Comparison of ENCODE assay signal across 15 mouse cellular contexts in the genomic region with DNA sequence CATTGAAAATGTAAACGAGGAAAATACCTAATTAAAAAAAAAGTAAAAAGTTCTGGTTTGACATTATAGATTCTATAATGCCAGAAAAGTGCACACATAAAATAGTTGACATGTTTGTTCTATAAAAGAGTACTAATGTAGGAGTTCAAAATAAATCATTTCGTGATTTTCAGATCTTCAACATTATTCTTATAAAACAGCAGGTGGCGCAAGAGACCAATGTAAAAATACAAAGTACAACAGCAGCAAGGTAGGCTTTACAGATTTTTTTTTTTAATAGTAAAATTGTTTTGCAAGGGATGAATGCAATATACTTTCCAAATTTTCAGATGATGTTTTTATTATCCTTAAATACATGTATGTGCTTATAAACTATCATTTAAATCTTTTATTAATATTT.
DNase-seq lines count a peak whose midpoint lies in the region; ATAC-seq and TF ChIP-seq lines count a peak whose summit lies in the region.
"Had no signal": no experiment of that assay in that cellular context is flagged by ENCODE, and none has a peak within 500 bp of the region (broad histone marks: within the 10 kb centered on the region; RNA-seq: fewer than 3 reads in every experiment).

No protein-coding gene starts in this region.

- H3K79me2 ChIP-seq in MEL (ENCODE audit: control insufficient read depth, insufficient read depth, low read length, poor library complexity) = no peaks in the 10 kb centered on the region

- TF ChIP-seq EP300 in MEL (IDR thresholded peaks at IDR 0.05; ENCODE audit: low read depth in 1 of 2, low read length in 2 of 2) = no peak

- TF ChIP-seq POLR2A in MEL (IDR thresholded peaks at IDR 0.05; ENCODE audit: control insufficient read depth in 1 of 2, insufficient read depth in 1 of 2, low read depth in 1 of 2, low read length in 2 of 2, poor library complexity in 1 of 2) = no peak

- H3K4me3 ChIP-seq in intestine, postnatal 0 days (ENCODE audit: low read depth, low read length) = no peak overlapping the region
- H3K4me3 ChIP-seq in intestine, embryonic 15.5 days (replicated peaks) = no peak overlapping the region
- no peak overlapping the region for H3K4me3 ChIP-seq in MEL (ENCODE audit: control insufficient read depth in 1 of 2, insufficient read depth in 1 of 2, low read depth in 2 of 2, low read length in 2 of 2)
- H3K4me3 ChIP-seq: forebrain, embryonic 13.5 days; heart, embryonic 13.5 days; limb, embryonic 10.5 days; neural tube, embryonic 12.5 days had no signal

- no peaks in the 10 kb centered on the region for H3K36me3 ChIP-seq in intestine, postnatal 0 days (ENCODE audit: control insufficient read depth, insufficient read depth)
- H3K36me3 ChIP-seq in intestine, embryonic 15.5 days = no peaks in the 10 kb centered on the region
- no peaks in the 10 kb centered on the region for H3K36me3 ChIP-seq in MEL (ENCODE audit: control insufficient read depth in 1 of 2, insufficient read depth in 2 of 2, low read length in 2 of 2)
- H3K36me3 ChIP-seq: heart, embryonic 13.5 days; limb, embryonic 10.5 days; neural tube, embryonic 12.5 days had no signal

- DNase-seq in A20 (ENCODE audit: low read depth, low spot score) = peak; percentile 34
- peak; percentile 23 for DNase-seq in MEL (ENCODE audit: low read depth, low spot score)
- peak; percentile 2 for DNase-seq in embryo, embryonic 11.5 days (ENCODE audit: low read depth, low spot score)
- DNase-seq in left cerebral cortex, adult 18-20 months (ENCODE audit: low spot score in 2 of 2) = no peak
- DNase-seq: cerebellum, adult 2 months; kidney, postnatal 25 days; lung, postnatal 36 days; spleen, adult 18-20 months had no signal

- 9% methylated on average over 3 of the region's 3 CpGs for WGBS in intestine, postnatal 0 days
- 11% methylated on average over 3 of the region's 3 CpGs for WGBS in intestine, embryonic 15.5 days

- no peaks in the 10 kb centered on the region for H3K4me1 ChIP-seq in intestine, postnatal 0 days (replicated peaks; ENCODE audit: control insufficient read depth, insufficient read depth, low read length)
- H3K4me1 ChIP-seq in intestine, embryonic 15.5 days (replicated peaks) = no peaks in the 10 kb centered on the region
- no peaks in the 10 kb centered on the region for H3K4me1 ChIP-seq in MEL (ENCODE audit: control insufficient read depth in 1 of 2, insufficient read depth in 2 of 2, low read length in 2 of 2)
- H3K4me1 ChIP-seq: forebrain, embryonic 13.5 days; heart, embryonic 13.5 days; limb, embryonic 10.5 days; neural tube, embryonic 12.5 days had no signal

- H3K27me3 ChIP-seq in intestine, postnatal 0 days (replicated peaks; ENCODE audit: control insufficient read depth, insufficient read depth, low read length) = no peaks in the 10 kb centered on the region
- no peaks in the 10 kb centered on the region for H3K27me3 ChIP-seq in intestine, embryonic 15.5 days (replicated peaks)
- H3K27me3 ChIP-seq in MEL (ENCODE audit: control insufficient read depth in 1 of 2, insufficient read depth in 2 of 2, low read length in 2 of 2) = no peaks in the 10 kb centered on the region
- H3K27me3 ChIP-seq: forebrain, embryonic 13.5 days; heart, embryonic 13.5 days; neural tube, embryonic 12.5 days had no signal

- TF ChIP-seq CTCF in intestine, postnatal 0 days (IDR thresholded peaks at IDR 0.05; ENCODE audit: low read depth) = peak; percentile 54
- TF ChIP-seq CTCF in MEL (IDR thresholded peaks at IDR 0.05 in 2 of 3, conservative IDR thresholded peaks at IDR 0.05 in 1 of 3; ENCODE audit: control insufficient read depth in 1 of 3, insufficient read depth in 1 of 3, low read depth in 2 of 3, low read length in 3 of 3, poor library complexity in 1 of 3, severe bottlenecking in 1 of 3) = peak in 2 of 3 experiments; percentile 5 to 60; a peak in 2 of 6 replicates

- no peaks in the 10 kb centered on the region for H3K9me3 ChIP-seq in intestine, postnatal 0 days (ENCODE audit: control insufficient read depth)
- H3K9me3 ChIP-seq in intestine, embryonic 15.5 days = no peaks in the 10 kb centered on the region
- no peaks in the 10 kb centered on the region for H3K9me3 ChIP-seq in MEL (replicated peaks; ENCODE audit: insufficient read depth, low read length)
- H3K9me3 ChIP-seq: forebrain, embryonic 13.5 days; heart, embryonic 13.5 days; limb, embryonic 10.5 days; neural tube, embryonic 12.5 days had no signal

- TF ChIP-seq RAD21 in MEL (IDR thresholded peaks at IDR 0.05; ENCODE audit: low read depth, low read length) = peak; percentile 75

- no peak overlapping the region for H3K4me2 ChIP-seq in intestine, postnatal 0 days (replicated peaks; ENCODE audit: low read depth)
- no peak overlapping the region for H3K4me2 ChIP-seq in intestine, embryonic 15.5 days (replicated peaks)
- H3K4me2 ChIP-seq: forebrain, embryonic 13.5 days; heart, embryonic 13.5 days; neural tube, embryonic 12.5 days had no signal

- no peak overlapping the region for H3K27ac ChIP-seq in intestine, postnatal 0 days (ENCODE audit: low read depth, low read length)
- no peak overlapping the region for H3K27ac ChIP-seq in intestine, embryonic 15.5 days
- H3K27ac ChIP-seq in MEL (ENCODE audit: control insufficient read depth, low read depth, low read length) = no peak overlapping the region
- H3K27ac ChIP-seq: forebrain, embryonic 13.5 days; heart, embryonic 13.5 days; limb, embryonic 10.5 days; neural tube, embryonic 12.5 days had no signal

- no peak overlapping the region for H3K9ac ChIP-seq in intestine, postnatal 0 days (ENCODE audit: low read depth, low read length)
- no peak overlapping the region for H3K9ac ChIP-seq in intestine, embryonic 15.5 days
- no peak overlapping the region for H3K9ac ChIP-seq in MEL (ENCODE audit: control insufficient read depth, low read depth, low read length, poor library complexity, severe bottlenecking)
- H3K9ac ChIP-seq: forebrain, embryonic 13.5 days; heart, embryonic 13.5 days; neural tube, embryonic 12.5 days had no signal

- ATAC-seq in intestine, postnatal 0 days = no peak
- no peak for ATAC-seq in intestine, embryonic 15.5 days
- ATAC-seq in megakaryocyte, adult 5-6 weeks (ENCODE audit: poor library complexity, severe bottlenecking) = no peak
- ATAC-seq: forebrain, embryonic 13.5 days had no signal

TF ChIP-seq in MEL, 35 proteins besides CTCF, POLR2A, EP300 and RAD21:
- TF ChIP-seq ZNF384 (IDR thresholded peaks at IDR 0.05; ENCODE audit: low read depth, low read length) (peak; percentile 52), MYB (IDR thresholded peaks at IDR 0.05; ENCODE audit: low read depth, low read length) (no peak), MEF2A (IDR thresholded peaks at IDR 0.05; ENCODE audit: extremely low read depth, insufficient replicate concordance, low read depth, low read length, poor library complexity, severe bottlenecking) (no peak), SMC3 (IDR thresholded peaks at IDR 0.05; ENCODE audit: low read depth, low read length) (peak; percentile 79), ZMIZ1 (IDR thresholded peaks at IDR 0.05; ENCODE audit: low read depth, low read length) (no peak), UBTF (IDR thresholded peaks at IDR 0.05; ENCODE audit: borderline replicate concordance, insufficient read depth, low read depth, low read length) (no peak), USF1 (IDR thresholded peaks at IDR 0.05; ENCODE audit: low read depth, low read length) (no peak), MYC (IDR thresholded peaks at IDR 0.05; ENCODE audit: low read depth, low read length) (no peak), ZC3H11A (IDR thresholded peaks at IDR 0.05; ENCODE audit: low read depth, low read length) (peak; percentile 61), HCFC1 (IDR thresholded peaks at IDR 0.05; ENCODE audit: low read depth, low read length) (no peak), NELFE (IDR thresholded peaks at IDR 0.05; ENCODE audit: low read depth, low read length) (no peak), POLR2AphosphoS2 (IDR thresholded peaks at IDR 0.05; ENCODE audit: low read length) (no peak)

Comparison
In these comparisons a context has a peak if more than half of its experiments do, and no peak if none do; other contexts are left out.
1. DNase-seq: peak in A20 (single experiment), MEL (single experiment) and embryo, embryonic 11.5 days (single experiment); none in left cerebral cortex, adult 18-20 months (0 of 2).